Mouse (Mus musculus): Measurements from ENCODE around the gene Gm16181. TPM values are rescaled to one million over a fixed set of nuclear protein-coding genes. Genes with fewer than 3 reads are reported as not detected.
A peak's percentile ranks its signal among the peaks of the same experiment; 100 is the strongest.

Gm16181 gene
- not detected for total RNA-seq (2021)
- long read RNA-seq, experiment 1, result 0 reads
- long read RNA-seq, experiment 2, result 0 reads

DNA sequence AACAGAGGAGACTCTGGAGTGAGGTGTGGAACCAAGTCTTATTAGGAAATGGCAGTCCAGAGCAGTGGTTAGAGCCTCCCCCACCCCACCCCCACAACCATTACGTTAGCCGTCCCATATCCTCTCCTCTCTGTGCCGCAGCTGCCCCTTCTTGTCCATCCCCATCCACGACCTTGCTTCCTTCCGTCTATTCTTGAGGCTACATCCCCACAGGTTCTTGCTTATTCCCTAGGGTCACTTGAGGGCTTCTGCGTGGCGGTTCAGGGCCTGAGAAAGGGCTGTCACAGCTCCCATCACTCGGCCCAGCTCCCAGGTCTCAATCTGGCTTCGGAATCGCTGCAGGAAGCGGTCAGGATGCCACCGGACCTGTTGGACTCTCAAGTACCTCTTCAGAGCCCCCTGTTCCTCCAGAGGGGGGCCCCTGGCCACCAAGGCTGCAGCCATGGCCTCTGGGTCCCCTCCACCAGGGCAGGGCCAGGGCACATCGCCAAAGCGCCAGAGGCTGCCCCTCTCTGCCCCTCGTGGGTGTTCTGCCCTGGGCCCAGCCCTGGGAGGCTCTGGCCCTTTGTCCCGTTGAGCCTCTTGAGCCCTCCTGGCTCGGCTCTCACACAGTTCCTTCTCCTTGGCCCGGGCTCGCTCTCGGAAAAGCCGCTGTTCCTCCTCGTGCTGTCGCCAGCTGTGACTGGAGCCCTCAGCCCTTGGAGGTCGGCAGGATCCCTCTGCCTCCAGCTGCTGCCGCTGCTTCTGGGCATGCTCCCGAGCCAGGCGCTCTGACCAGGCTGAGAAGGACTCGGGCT lies at the start of gene Gm16181:
Gm16181 (plus strand) TSS at position 679 of the 797 bp plus-strand sequence.
- peak; percentile 59 for DNase-seq
- intact Hi-C loops (cut with DNase I; ENCODE audit: low total_unique reads), result no loop called here

DNA sequence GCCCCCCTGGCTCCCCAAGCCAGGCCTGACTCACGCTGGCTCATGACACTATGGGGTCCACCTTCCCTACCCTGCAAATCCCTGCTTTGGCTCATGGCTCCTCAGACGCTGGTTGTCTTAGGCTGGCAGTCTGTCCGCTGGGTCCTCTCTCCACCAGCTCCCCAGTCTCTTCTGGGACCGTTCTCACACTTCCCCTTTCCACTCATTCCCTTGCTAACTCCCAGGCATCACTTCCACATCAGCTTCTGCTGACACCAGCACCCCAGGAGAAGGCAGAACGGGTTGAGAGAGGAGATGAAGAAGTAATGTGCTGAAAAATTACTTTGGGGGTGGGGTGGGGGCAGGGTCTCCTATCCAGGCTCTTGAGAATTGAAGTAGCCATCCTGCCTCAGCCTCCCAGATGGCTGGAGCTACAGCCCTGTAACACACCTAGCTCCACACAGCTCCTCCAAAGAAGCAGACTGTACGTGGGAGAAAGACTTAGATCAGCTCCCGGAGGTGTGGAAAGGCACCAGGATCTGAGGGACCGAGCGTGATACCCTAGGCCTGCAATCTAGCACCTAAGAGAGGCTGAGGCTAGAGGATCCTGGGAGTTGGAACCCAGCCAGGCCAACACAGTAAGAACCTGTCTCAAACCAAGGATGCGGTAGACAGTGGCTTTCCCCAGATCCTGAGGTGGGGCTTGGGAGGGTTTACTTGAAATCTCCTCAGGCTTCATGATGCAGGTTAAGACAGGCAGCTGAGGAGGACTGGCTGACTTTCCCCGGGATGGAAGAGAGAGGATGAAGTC lies 48.0 kb upstream of the Gm16181 start:
- no peak for DNase-seq
- intact Hi-C loops (cut with DNase I; ENCODE audit: low total_unique reads), result no loop called here

DNA sequence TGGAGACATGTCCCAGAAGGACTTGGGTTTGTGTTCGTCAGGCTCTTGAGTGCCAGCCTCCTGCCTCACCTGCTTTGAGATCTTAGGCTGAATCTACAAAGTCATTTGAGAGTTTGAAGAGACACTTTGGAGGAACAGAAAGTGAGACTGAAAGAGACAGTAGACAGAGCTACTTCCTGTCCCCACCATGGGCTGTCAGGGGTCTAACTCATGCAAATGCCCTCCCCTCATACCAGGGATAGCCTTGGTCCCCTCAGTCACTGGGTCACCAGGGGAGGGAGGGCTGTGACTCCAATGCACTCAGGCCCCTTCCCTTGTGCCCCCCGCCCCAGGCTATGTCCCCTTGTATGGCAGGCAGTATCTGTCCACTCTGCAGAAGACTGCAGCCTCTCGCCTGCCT lies 47.3 kb upstream of the Gm16181 start:
- intact Hi-C loops (cut with DNase I; ENCODE audit: low total_unique reads), result no loop called here
- DNase-seq, result no peak

DNA sequence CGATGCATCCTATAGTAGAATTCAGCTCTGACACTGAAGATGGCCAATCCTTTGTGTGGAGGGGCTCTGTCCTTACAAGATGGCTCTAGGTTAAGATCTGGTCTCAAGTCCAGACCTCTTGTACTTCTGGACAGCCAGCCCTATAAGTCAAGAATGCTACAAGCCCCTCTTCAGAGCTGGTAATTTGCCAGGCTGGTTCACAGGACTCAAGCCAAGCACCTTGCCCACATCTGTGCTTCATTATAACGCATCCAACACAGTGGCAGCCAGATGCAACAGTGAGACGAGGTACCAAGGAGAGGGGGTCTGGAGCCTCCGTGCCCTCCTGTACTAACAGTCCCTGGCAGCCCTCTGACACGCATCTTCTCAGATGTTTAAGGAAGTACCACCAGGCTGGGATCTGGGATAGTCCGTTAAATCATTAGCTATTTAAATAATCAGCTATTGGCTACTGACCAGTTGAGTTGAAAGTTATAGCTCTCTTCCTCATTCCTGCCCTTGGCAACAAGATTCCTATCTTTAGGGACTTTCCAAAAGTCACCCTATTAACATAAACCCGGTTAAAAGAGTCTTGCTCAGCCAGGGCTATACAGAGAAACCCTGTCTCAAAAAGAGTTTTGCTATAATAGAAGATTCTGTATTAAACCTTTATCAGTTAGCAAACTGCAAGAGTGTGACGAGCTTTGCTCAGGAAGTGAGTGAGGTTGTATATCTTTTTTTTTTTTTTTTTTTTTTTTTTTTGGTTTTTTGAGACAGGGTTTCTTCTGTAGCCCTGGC lies 46.2 kb upstream of the Gm16181 start:
- intact Hi-C loops (cut with DNase I; ENCODE audit: low total_unique reads), result no loop called here
- no peak for DNase-seq

DNA sequence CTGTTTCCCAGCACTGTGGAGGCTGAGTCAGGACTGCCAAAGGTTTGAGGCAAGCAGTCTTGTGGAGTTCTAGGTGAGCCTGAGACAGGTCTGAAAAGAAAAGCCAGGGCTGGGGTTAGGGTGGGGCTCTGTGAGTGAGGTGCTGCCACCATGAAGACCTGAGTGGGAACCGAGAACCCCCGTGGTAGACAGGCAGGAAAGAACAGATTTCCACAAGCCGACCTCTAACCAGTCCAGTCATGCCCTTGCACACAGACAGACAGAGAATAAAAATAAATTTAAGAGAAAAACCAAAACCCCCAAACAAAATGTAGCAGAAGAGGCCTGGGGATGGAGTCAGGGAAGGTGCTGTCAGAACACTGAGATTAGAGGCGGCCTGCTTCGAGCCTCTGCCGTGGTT lies 45.3 kb upstream of the Gm16181 start:
- intact Hi-C loops (cut with DNase I; ENCODE audit: low total_unique reads), result no loop called here
- DNase-seq, result no peak

DNA sequence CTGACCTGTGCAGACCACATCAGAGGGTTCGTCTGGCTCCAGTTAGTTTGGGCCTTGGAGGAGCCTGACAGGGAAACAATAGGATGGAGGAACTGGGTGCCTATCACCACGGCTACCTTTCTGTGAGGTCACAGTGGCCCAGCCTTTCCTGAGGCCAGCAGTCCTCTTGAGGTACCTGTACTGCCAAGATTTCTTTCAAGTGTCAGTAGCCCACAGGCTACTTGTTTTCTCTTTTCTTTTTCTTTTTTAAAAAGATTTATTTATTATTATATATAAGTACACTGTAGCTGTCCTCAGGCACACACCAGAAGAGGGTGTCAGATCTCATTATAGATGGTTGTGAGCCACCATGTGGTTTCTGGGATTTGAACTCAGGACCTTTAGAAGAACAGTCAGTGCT lies 44.7 kb upstream of the Gm16181 start, which contains the start of gene Aif1:
Aif1 (minus strand) TSS at position 101 of the 400 bp plus-strand sequence.
- no peak for DNase-seq
- intact Hi-C loops (cut with DNase I; ENCODE audit: low total_unique reads), result no loop called here

DNA sequence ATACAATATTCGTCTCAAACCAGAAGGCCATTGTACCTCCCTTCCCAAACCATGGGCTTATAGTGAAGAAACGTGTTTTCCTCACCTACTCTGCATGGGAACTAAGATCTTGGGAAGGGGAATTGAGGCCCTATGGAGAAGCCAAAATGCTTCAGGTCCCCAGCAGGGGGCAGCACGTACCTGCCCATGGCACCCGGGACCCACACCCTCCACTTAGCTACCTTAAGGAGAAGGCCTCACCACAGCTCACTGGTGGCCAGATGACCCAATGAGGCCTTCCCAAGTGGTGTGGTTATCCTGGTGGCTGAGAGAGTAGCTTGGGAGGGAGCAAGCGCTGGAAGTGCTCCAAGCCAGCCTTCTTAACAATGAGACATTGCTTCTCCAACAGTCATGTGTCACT lies 42.1 kb upstream of the Gm16181 start:
- intact Hi-C loops (cut with DNase I; ENCODE audit: low total_unique reads), result loop anchor here (2.0 kb wide), 1 partner anchor 54 kb away; the partner anchor contains the start of gene Atp6v1g2
- peak; percentile 80 for DNase-seq

DNA sequence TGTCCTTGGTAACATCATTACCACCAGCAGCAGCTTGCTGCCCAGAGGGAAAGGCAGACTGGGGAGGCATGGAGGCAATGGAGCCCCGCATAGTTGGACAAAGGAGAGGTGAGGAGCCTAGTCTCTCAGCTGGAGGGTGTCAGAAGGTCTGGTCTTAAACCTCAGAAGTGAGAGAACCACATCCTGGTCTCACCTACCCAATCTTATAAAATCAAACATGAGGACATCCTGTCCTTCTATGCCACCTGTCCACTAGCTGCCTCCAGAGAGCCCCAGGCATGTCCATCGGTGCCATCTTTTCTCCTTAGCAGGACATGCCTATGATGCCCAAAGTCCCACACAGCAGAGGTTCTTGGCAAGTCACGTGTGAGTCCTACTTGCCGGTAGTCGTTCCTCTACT lies 40.5 kb upstream of the Gm16181 start:
- intact Hi-C loops (cut with DNase I; ENCODE audit: low total_unique reads), result no loop called here
- DNase-seq, result no peak

DNA sequence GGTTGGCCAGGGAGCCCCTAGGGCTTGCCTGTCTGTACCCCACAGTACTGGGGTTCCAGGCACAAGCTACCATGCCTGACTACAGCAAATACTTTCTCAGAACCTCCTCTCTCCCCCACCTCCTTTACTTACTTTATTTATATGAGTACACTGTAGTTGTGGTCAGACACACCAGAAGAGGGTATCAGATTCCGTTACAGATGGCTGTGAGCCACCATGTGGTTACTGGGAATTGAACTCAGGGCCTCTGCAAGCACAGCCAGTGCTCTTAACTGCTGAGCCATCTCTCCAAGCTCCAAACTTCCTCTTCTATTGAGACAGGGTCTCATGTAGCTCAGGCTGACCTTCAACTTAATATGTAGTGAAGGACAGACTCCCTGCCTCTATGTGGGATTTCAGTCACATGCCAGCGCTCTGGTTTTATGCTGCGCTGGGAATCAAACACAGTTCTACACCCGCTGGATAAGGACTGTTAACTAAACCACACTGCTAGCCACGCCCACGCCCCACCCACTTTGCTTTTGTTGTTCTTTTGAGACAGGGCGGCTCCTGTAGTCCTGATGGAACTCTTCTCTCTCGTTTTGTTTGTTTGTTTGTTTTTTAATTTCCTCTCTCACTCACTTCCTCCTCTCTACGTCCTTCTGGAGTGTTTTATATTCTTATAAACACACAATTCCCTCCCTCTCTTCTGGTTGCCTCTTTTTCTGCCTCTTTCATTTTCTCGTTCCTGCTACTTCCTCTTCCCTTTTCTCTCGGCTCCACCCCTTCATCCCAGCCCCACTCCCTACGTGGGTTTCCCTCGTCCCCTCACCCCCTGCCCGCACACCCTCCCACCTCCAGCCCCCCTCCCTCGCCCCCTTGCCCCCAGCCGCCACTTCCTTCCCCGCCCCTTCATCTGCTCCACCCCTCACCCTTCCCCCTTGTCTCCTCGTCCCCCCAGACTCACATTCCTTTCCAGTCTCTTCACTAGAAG lies 34.7 kb upstream of the Gm16181 start:
- intact Hi-C loops (cut with DNase I; ENCODE audit: low total_unique reads), result no loop called here
- peak; percentile 74 for DNase-seq

DNA sequence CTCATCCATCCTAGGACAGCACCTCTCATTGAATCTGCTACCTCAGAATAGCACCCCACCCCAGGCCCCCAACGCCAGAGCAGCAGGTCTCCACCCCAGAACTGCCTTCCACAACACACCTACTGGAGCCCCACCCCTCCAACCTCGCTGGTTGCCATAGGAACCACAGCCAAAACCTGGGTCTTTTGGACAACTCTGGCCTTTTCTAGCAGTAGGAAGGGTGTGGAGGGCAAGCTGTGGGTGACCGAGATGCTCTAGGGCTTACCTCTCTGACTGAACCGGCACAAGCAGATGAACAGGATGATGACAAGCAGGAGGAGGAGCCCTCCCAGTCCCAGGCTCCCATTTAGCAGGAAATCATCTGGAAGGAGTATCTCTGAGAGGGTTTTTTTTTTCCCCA lies 34.0 kb upstream of the Gm16181 start:
- intact Hi-C loops (cut with DNase I; ENCODE audit: low total_unique reads), result no loop called here
- no peak for DNase-seq

DNA sequence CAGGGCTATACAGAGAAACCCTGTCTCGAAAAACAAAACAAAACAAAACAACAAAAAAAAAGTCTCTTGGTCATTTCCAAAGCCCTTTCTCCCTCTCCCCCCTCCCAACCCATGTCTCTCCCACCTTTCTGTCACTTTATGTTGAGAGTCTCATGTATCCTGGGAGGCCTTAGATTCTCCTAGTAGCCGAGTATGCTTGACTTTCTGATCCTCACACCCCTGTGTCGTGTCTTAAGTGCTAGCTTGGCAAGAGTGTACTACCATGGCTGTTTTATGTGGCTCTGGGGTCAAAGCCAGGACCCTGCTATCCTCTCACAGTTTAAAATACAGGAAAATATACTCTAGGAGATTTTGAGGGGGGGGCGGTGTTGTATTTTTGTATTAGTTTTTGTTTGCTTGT lies 33.3 kb upstream of the Gm16181 start:
- intact Hi-C loops (cut with DNase I; ENCODE audit: low total_unique reads), result no loop called here
- no peak for DNase-seq

DNA sequence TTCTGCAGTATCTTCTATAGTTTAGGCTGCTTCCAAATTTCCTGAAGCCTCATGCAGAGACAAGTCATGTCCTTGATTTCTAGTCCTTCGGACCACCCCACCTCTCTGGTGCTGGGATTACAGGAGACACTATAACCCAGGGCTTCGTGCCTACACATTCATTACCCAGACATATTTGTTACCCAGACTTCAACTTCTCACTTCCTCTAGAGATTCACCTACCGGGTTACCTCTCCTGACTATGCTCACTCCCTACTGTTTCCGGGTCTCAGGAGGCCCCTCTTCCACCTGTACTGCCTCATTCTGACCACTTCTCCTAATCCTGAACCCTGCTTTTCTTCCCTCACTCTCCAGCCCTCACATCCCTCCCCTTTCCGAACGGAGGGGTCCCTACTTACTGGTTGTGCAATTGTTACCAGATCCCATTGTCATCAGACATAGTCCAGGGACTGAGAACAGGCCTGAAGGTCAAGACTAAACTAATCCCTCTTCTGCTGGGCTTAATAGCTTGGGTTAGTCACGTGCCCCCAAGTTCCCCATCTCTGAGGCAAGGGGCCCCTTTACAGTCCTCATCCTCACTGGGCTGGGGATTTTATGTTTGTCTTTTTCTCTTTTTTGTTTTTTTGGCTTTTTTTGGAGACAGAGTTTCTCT lies 32.5 kb upstream of the Gm16181 start, which contains the start of gene Lst1:
Lst1 (minus strand) TSS at position 481 of the 652 bp plus-strand sequence.
- intact Hi-C loops (cut with DNase I; ENCODE audit: low total_unique reads), result no loop called here
- DNase-seq, result no peak

DNA sequence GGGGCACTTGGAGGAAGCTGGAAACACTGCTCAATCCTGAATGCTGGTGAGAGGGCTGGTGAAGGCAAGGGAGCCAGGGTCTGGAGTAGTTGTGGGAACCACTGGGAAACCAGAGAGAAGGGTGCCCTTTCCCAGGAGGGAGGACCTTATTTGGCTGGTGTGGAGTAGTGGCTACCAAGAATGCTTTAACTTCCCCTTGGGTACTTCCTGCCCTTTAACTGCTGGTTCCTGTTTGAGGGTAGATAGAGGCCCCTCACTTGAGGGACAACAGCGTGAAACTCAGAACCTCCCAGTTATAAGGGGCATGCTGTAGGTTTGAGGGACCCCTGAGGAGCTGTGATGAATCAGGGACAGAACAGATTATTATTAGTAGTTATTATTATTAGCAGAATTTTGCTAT lies 31.4 kb upstream of the Gm16181 start:
- DNase-seq, result no peak
- intact Hi-C loops (cut with DNase I; ENCODE audit: low total_unique reads), result no loop called here

DNA sequence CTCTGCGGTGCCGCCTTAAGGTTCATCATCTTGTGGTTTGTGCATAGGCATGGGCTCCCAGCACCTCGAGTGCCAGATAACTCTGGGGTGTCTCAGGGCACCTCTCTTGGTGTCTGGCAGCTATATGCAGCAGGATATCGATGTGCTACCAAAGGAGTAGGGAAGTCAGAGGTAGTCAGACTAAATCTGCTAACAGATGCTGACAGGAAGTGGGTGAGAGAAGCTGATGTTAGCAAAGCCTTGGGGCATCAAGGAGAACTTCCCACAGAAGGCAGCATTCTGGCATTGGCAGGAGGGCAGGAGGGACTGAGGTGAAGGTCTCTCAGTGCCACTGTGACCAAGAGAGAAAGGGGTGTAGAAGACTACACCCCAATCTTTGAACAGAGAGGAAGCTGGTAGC lies 30.5 kb upstream of the Gm16181 start:
- intact Hi-C loops (cut with DNase I; ENCODE audit: low total_unique reads), result no loop called here
- DNase-seq, result no peak

DNA sequence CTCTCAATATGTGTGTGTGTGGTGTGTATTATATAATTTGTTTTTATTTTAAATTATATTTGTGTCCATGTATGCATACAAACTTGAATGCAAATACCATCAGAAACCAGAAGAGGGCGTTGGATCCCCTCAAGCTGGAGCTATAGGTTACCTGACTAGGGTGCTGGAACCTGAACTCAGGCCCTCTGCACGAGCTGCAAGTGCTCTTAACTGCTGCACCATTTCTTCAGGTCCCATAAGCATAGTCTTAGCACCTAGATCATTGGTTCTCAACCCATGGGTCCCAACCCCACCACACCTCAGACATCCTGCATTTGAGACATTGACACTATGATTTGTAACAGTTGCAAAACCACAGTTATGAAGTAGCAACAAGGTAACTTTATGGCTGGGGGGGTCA lies 28.9 kb upstream of the Gm16181 start:
- DNase-seq, result no peak
- intact Hi-C loops (cut with DNase I; ENCODE audit: low total_unique reads), result no loop called here

DNA sequence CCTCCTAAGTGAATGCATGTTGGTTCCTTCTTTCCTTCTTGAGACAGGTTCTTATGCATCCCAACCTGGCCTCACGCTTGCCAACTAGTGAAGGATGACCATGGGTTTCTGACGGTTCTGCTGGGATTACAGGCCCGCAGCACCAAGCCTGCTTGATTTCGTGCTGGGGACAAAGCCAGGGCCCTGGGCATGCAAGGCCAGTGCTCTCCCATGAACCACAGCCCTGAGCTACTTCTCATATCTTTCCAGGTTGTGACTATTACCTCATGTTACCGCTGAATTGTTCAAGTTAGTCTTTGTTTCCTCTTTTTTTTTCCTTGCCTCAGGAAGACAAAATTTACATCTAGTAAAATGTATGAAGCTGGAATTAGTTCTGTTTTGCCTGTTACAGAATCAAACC lies 27.7 kb upstream of the Gm16181 start:
- DNase-seq, result no peak
- intact Hi-C loops (cut with DNase I; ENCODE audit: low total_unique reads), result no loop called here

DNA sequence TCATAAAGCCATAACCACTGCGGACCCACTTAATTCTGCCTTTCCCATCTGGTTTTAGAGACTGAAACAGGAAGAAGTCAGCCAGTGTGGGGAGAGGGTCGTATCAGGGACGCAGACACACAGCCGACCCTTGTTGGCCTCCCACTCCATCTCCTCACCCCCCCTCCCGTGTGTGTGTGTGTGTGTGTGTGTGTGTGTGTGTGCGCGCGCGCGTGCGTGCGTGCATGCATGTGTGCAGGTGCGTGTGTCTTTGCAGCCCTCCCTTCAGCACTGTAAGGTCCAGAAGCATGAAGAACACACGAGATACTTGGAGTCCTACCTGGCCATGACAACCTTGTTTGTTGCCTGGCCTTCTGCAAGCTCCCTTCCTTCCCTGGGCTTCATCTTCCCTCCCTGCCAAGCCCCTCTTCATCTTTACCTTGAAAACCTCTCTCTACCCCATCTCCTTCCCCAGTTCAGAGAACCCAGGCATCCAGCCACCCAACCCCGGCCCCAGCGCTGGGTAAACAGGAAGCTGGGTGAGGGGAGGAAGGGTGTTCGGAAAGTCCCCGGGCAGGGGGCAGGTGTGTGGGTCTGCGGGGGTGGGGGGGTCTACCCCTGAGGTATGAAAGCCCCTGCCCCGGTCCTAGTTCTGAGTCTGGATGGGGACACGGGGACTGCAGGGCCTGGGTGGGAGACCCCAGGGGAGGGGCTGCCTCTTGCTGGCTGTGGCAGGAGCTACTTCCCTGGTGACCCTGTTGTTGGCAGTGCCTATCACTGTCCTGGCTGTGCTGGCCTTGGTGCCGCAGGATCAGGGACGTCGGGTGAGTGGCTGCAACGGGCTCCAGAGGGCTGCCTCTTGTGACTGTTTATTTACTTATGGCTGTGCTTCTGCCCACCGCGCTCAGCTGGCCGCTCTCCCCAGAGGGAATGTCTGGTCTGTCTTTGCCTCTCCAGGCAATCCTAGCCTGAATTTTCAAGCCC lies 26.5 kb upstream of the Gm16181 start, which contains the start of gene Ltb:
Ltb (plus strand) TSS at position 559 of the 963 bp plus-strand sequence.
- DNase-seq, result no peak
- intact Hi-C loops (cut with DNase I; ENCODE audit: low total_unique reads), result no loop called here

Data from gastrocnemius, postnatal 14 days (tissue).